Mouse (Mus musculus) embryonic fibroblast, embryonic 13.5 days (primary cell): ENCODE results near the gene Mmd.

Experiments
- CTCF ChIP-seq: IDR thresholded peaks from 2 replicates; pipeline ENCODE4 v1.5.1; 2011; ENCODE audit warnings: mild to moderate bottlenecking, control low read depth, low read length, moderate library complexity, borderline replicate concordance; ENCODE audit not compliant: insufficient read depth
- POLR2A ChIP-seq: IDR thresholded peaks from 2 replicates; pipeline ENCODE4 v1.6.1; 2011; ENCODE audit warnings: low read depth, mild to moderate bottlenecking, control low read depth, low read length, moderate library complexity

DNA sequence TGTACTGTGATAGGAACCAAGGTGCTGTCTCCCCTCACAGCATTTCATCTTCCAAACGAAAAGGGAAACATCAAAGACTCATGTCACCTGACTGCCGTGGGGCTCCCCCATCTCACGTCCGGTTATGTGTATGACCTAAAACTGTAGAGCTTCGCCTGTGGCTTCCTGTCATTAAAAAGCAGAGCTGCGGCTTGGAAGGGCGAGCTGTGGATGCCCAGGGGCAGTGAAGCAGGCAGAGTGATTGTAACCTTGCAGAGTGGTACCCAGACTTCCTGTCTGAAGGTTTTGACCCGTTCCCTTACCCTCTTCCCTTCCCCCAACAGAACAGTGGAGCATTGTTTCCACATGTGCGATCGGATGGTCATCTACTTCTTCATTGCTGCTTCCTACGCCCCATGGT is 14.9 kb downstream of the Mmd start:
- no peak for TF ChIP-seq POLR2A
- no peak for TF ChIP-seq CTCF
